Mouse (Mus musculus): ENCODE data around the gene Paqr7. TPM values are rescaled to one million over a fixed set of nuclear protein-coding genes. Genes with fewer than 3 reads are reported as not detected.

The Paqr7 gene
- polyA plus RNA-seq, 1 experiment from 2014 or later, result 70.3 TPM

- no peak for TF ChIP-seq CTCF (IDR thresholded peaks at IDR 0.05; ENCODE audit: low read depth)
- ATAC-seq, result no peak
- H3K9ac ChIP-seq (ENCODE audit: low read depth, low read length), result no peak overlapping the region
- H3K4me2 ChIP-seq (replicated peaks; ENCODE audit: low read depth), result no peak overlapping the region
- H3K4me1 ChIP-seq (replicated peaks; ENCODE audit: control insufficient read depth, insufficient read depth, low read length), result no peaks in the 10 kb centered on the region
- no peak overlapping the region for H3K27ac ChIP-seq (ENCODE audit: low read depth, low read length)
- H3K9me3 ChIP-seq (ENCODE audit: control insufficient read depth), result no peaks in the 10 kb centered on the region
- no peak overlapping the region for H3K4me3 ChIP-seq (ENCODE audit: low read depth, low read length)
- H3K27me3 ChIP-seq (replicated peaks; ENCODE audit: control insufficient read depth, insufficient read depth, low read length), result no peaks in the 10 kb centered on the region
- WGBS, result 73% methylated on average over 4 of the region's 4 CpGs
- peaks cover 19% of the 10 kb centered on the region for H3K36me3 ChIP-seq (ENCODE audit: control insufficient read depth, insufficient read depth)
These were observed 7.3 kb downstream of the Paqr7 start for GRCm38 (mm10) chr4:134503686-134504357.

DNA sequence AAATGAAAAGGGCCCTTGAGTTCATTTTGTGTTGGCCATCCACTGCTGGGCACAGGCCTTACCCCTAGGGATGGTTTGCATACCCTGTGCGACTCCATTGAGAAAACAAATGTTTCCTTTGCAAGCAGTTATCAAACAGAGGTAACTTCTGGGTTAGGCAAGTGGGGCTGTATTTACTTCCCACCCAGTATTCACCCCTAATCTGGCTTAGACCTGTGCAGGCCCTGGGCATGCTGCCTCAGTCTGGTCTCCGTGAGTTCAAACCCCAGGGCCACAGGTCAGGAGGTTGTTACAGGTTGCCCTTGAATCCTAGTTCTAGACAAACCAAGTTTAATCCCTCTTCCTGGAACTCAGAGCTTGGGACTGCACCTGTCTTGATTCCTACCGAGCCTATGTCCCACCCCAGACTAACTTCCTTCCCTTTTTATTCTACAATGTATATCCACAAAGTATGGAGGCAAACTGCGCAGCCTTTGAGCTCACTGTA is 8.8 kb downstream of the Paqr7 start:
- WGBS, result 85% methylated on average over 4 of the region's 4 CpGs
- no peak overlapping the region for H3K27ac ChIP-seq (ENCODE audit: low read depth, low read length)
- TF ChIP-seq CTCF (IDR thresholded peaks at IDR 0.05; ENCODE audit: low read depth), result no peak
- H3K4me3 ChIP-seq (ENCODE audit: low read depth, low read length), result no peak overlapping the region
- no peaks in the 10 kb centered on the region for H3K9me3 ChIP-seq (ENCODE audit: control insufficient read depth)
- ATAC-seq, result no peak
- no peaks in the 10 kb centered on the region for H3K27me3 ChIP-seq (replicated peaks; ENCODE audit: control insufficient read depth, insufficient read depth, low read length)
- no peak overlapping the region for H3K4me2 ChIP-seq (replicated peaks; ENCODE audit: low read depth)
- H3K4me1 ChIP-seq (replicated peaks; ENCODE audit: control insufficient read depth, insufficient read depth, low read length), result no peaks in the 10 kb centered on the region
- H3K36me3 ChIP-seq (ENCODE audit: control insufficient read depth, insufficient read depth), result peaks cover 19% of the 10 kb centered on the region
- H3K9ac ChIP-seq (ENCODE audit: low read depth, low read length), result no peak overlapping the region

- H3K4me3 ChIP-seq (ENCODE audit: low read depth, low read length), result no peak overlapping the region
- H3K36me3 ChIP-seq (ENCODE audit: control insufficient read depth, insufficient read depth), result peaks cover 19% of the 10 kb centered on the region
- H3K4me1 ChIP-seq (replicated peaks; ENCODE audit: control insufficient read depth, insufficient read depth, low read length), result no peaks in the 10 kb centered on the region
- H3K27me3 ChIP-seq (replicated peaks; ENCODE audit: control insufficient read depth, insufficient read depth, low read length), result no peaks in the 10 kb centered on the region
- H3K9ac ChIP-seq (ENCODE audit: low read depth, low read length), result no peak overlapping the region
- WGBS, result 81% methylated on average over 3 of the region's 4 CpGs
- no peak for TF ChIP-seq CTCF (IDR thresholded peaks at IDR 0.05; ENCODE audit: low read depth)
- H3K27ac ChIP-seq (ENCODE audit: low read depth, low read length), result no peak overlapping the region
- H3K4me2 ChIP-seq (replicated peaks; ENCODE audit: low read depth), result no peak overlapping the region
- H3K9me3 ChIP-seq (ENCODE audit: control insufficient read depth), result no peaks in the 10 kb centered on the region
- ATAC-seq, result no peak
These were observed 9.6 kb downstream of the Paqr7 start for GRCm38 (mm10) chr4:134505966-134506594.

DNA sequence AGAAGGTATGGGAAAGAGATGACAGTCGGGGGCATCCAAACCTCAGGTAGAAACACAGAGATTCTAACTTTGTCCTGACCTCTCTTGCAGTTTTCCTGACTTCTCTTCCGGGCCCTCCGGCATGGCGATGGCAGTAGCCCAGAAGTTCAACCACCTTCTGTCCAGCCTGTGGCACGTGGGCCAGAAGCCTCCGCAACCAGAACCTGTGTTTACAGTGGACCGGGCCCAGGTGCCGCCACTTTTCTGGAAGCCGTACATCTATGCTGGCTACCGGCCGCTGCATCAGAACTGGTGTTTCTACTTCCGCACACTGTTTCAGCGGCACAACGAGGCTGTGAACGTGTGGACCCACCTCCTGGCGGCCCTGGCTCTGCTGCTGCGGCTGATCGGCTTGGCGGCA is 10.2 kb downstream of the Paqr7 start:
- no peak for ATAC-seq
- no peak overlapping the region for H3K9ac ChIP-seq (ENCODE audit: low read depth, low read length)
- 87% methylated on average over 19 of the region's 19 CpGs for WGBS
- H3K27ac ChIP-seq (ENCODE audit: low read depth, low read length), result no peak overlapping the region
- no peaks in the 10 kb centered on the region for H3K9me3 ChIP-seq (ENCODE audit: control insufficient read depth)
- no peak overlapping the region for H3K4me2 ChIP-seq (replicated peaks; ENCODE audit: low read depth)
- peaks cover 19% of the 10 kb centered on the region for H3K36me3 ChIP-seq (ENCODE audit: control insufficient read depth, insufficient read depth)
- no peak overlapping the region for H3K4me3 ChIP-seq (ENCODE audit: low read depth, low read length)
- no peaks in the 10 kb centered on the region for H3K4me1 ChIP-seq (replicated peaks; ENCODE audit: control insufficient read depth, insufficient read depth, low read length)
- no peaks in the 10 kb centered on the region for H3K27me3 ChIP-seq (replicated peaks; ENCODE audit: control insufficient read depth, insufficient read depth, low read length)
- TF ChIP-seq CTCF (IDR thresholded peaks at IDR 0.05; ENCODE audit: low read depth), result no peak

GRCm38 (mm10) chr4:134510396-134510795 is 13.9 kb downstream of the Paqr7 start:
- Histone ChIP-seq H3K9me3 (ENCODE audit: control insufficient read depth) (no peaks in the 10 kb centered on the region), H3K36me3 (ENCODE audit: control insufficient read depth, insufficient read depth) (peaks cover 19% of the 10 kb centered on the region), H3K27me3 (replicated peaks; ENCODE audit: control insufficient read depth, insufficient read depth, low read length) (no peaks in the 10 kb centered on the region), H3K27ac (ENCODE audit: low read depth, low read length) (no peak overlapping the region), H3K4me2 (replicated peaks; ENCODE audit: low read depth) (peak overlapping the region; percentile 81), H3K4me3 (ENCODE audit: low read depth, low read length) (no peak overlapping the region), H3K9ac (ENCODE audit: low read depth, low read length) (no peak overlapping the region), H3K4me1 (replicated peaks; ENCODE audit: control insufficient read depth, insufficient read depth, low read length) (0 out of 2 replicates have a peak, but pooled peaks cover 4% of the 10 kb centered on the region)
- 75% methylated on average over 4 of the region's 4 CpGs for WGBS
- TF ChIP-seq CTCF (IDR thresholded peaks at IDR 0.05; ENCODE audit: low read depth), result no peak
- ATAC-seq, result peak; percentile 0; the same call in 1 of the 2 replicates

- ATAC-seq, result peak; percentile 93
- peak within 1 kb of the TSS; percentile 43 for H3K4me3 ChIP-seq (ENCODE audit: low read depth, low read length)
- WGBS, result under 1% methylated on average over 42 of the region's 42 CpGs
- H3K27ac ChIP-seq (ENCODE audit: low read depth, low read length), result no peak within 1 kb of the TSS
- H3K4me1 ChIP-seq (replicated peaks; ENCODE audit: control insufficient read depth, insufficient read depth, low read length), result 0 out of 2 replicates have a peak, but pooled peaks cover 4% of the 10 kb centered on the region
- H3K27me3 ChIP-seq (replicated peaks; ENCODE audit: control insufficient read depth, insufficient read depth, low read length), result no peaks in the 10 kb centered on the region
- no peaks in the 10 kb centered on the region for H3K9me3 ChIP-seq (ENCODE audit: control insufficient read depth)
- H3K36me3 ChIP-seq (ENCODE audit: control insufficient read depth, insufficient read depth), result peaks cover 19% of the 10 kb centered on the region
- H3K9ac ChIP-seq (ENCODE audit: low read depth, low read length), result 0 out of 2 replicates have a peak within 1 kb of the TSS, but pooled peaks have one; percentile 8
- H3K4me2 ChIP-seq (replicated peaks; ENCODE audit: low read depth), result peak within 1 kb of the TSS; percentile 81
- 0 out of 2 replicates have a peak, but pooled peaks have one; percentile 30 for TF ChIP-seq CTCF (IDR thresholded peaks at IDR 0.05; ENCODE audit: low read depth)
These were observed 14.4 kb downstream of the Paqr7 start, which contains the start of gene Aunip for GRCm38 (mm10) chr4:134510845-134511411. Aunip (plus strand) TSS chr4:134510999.

All from intestine, postnatal 0 days (tissue).